Mouse (Mus musculus) induced T-regulatory cell, adult 2 months (primary cell): ENCODE results near the gene Gm47841.
A peak's percentile ranks its signal among the peaks of the same experiment; 100 is the strongest.

Source experiments
- DNase-seq: peaks from one replicate; pipeline ENCODE4 v3.0.0-alpha.2; 2012; ENCODE audit warnings: low read depth

Gm47841 gene

DNA sequence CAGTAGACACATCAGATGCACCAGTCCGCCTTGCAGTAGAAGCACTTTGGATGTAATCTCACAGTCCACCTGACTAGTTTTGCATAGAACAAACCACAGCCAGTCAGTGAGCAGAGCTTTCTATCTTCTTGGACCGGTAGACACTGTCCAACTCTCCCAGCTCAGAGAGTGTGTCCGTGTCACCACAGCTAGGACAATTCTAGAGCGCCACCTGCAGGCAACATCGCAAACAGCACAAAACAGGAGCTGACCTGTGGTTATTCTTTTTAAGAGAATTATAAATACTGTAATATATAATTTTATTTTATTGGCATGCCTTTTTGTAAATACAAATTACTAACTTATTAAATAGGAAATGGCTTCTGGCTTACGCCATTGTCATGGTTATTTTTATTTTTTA, 4.6 kb downstream of the Gm47841 start:
- peak; percentile 66 for DNase-seq

DNA sequence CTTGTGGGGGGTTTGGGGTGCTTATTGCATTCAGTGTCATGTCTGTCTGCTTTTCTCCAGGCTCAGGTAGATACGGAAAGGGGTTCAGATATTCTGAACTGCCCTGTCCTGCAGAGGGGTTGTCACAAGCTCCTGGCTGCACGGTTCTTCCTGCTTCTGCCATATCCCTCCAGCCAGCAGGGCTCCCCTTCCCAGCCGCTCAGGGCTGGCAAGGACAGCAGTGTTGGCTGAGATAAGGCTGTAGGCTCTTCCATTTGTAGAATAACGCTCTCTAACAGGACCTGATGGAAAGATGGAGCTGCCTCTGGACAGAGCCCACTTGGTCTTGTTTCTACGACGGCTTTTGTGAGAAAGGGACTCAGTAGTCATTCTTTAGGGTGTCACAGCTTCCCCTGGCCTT, 5.2 kb downstream of the Gm47841 start:
- DNase-seq, result no peak

DNA sequence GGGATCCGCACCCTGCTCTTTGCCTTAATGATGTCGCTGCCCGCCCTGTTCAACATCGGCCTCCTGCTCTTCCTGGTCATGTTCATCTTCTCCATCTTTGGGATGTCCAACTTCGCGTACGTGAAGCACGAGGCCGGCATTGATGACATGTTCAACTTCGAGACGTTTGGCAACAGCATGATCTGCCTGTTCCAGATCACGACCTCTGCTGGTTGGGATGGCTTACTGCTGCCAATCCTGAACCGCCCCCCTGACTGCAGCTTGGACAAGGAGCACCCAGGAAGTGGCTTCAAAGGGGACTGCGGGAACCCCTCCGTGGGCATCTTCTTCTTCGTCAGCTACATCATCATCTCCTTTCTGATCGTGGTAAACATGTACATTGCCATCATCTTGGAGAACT, 7.5 kb downstream of the Gm47841 start:
- DNase-seq, result peak; percentile 36

DNA sequence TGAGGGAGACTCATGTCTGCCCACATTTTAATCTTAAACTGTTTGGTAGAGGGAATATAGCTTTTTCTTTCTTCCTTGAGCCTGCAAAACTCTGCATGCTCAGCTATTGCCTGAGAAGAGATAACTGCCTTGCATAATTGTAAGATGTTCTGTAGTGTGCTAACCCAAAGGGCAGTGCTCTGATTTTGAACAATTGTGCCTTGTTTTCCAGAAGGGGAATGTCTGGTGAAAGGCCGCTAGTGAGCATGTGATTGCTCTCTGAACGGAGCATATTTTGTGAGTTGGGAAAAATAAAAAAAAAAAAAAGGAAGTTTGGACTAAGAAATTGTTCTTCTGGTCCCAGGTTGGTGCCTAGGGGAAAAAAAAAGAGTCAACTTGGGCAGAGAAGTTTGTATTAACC, 18.2 kb downstream of the Gm47841 start:
- no peak for DNase-seq

DNA sequence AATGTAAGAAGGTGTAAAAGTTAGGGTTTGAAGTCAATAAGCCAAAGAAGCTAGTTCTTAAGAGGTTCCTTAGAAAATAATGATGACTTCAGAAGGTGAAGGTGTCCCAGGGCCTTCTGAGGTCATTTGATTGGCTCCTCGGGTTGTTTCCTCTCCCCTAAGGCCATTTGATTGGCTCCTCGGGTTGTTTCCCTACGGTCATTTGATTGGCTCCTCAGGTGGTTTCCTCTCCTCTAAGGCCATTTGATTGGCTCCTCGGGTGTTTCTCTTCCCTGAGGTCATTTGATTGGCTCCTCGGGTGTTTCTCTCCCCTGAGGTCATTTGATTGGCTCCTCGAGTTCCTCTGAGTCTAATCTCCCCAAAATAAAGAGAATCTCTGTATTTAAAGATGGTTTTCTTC, 35.8 kb downstream of the Gm47841 start:
- no peak for DNase-seq

DNA sequence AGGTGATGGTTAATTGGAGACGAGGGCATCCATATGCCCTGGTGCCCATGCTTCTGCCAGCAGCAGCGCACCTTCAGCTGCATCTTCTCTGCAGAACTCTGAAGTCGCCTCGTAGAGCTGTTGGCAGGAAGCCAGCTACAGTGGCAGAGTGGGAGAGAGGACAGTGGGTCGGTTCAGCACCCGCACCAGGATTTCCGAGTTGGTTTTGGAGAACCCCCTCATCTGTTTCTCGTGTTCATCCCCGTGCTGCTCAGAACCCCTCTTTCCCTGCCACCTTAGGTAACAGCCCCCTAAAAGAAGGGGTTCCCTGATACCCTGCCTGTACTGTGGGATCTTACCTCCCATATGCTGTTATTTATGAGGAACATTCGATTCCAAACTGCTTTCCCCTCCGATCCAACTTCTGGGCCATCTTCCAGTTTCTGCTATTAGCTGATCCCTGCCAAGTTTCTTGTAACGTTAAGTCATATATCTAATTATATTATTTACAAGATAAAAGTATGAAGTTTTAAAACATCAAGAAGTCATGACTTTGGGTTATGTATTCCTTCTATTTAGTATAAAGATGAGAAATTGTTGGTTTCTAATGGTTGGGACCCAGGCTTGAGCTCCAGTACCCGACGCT, 38.7 kb downstream of the Gm47841 start:
- no peak for DNase-seq

DNA sequence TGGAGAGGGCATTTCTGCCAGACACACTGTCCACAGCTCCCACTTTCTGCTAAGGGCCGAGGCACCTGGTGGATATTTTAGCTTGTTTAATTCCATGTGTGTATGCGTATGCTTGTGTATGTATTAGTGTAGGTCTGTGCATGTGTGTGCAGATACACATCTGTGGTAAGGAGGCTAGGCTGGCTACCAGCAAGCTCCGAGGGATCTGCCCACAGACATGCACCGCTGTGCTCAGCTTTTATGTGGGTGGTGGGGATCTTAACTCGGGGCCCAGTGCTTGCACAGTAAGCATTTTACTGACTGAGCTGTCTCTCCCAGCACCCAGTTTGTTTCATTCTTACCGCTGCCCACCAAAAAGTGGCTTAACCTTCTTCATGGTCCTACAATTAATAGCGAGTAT, 40.0 kb downstream of the Gm47841 start:
- DNase-seq, result no peak

DNA sequence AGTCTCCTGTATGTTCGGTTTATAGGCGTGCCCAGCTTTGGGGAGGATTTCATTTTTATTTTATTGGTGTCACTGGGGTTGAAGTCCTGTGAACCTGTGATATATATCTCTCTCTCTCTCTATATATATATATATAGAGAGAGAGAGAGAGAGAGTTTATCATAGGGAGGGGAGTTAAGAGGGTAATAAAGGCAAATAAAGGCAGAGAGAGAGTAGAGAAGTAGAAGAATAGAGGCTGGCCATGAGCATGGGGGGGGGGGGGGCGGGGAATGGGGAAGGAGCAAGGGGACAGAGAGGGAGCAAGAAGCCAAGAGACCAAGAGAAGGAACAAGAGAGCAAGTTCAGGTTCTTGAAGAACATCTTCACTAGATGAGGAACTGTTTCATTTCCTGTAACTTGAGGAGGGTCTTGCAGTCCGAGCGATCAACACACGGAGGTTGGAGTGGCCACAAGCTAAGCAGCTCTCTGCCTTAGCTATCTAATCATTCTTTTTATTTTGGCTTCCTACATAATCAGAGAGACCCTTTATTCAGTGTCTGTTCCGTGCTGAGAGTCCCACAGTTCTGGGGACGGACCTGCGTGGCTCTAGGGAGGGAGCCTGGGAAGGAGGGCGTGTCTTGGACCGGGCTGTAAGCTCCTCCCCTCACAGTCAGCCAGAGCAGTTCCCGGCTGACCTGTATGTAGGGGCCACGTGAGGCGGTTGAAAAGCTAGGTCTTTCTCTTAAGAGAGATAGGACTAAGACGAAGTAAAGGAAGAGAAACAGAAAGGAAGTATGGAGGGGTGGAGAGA, 40.8 kb downstream of the Gm47841 start:
- peak; percentile 28 for DNase-seq

DNA sequence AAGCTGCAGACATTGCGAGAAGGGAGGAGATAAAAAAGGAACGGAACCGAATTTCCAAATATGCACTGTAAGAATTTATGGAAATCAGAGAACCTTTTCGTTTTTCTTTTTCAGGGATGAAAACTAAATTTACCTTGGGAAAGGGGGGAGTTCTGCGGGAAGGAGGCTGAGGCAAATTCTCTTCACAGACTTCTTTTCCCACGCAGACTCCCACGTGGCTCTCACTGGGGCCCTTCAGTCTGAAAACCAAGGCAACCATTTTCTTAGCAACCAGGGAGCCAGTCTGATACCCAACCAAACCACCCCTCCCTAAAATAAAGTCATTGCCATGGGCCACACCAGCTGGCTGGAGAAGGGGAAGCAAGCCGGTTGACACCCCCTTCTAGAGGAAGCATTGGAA, 41.5 kb downstream of the Gm47841 start:
- no peak for DNase-seq

DNA sequence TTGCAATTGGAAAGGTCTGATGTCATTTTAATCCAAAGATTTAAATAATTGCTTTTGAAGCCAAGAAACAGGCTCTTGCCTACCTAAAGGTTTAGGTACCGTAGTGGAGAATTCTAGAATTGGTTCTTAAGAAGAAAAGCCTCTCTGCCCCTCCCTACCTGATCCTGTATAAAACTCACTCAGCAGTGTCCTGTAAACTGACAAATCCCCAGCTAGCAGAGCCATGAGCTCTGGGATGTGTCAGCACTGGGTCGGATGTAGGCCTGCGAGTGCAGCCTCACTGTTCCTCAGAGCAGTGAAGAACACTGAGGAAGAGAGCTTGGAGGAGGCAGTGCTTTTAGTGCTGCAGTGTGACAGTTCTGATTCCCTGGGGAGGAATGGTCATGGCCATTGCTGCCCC, 42.7 kb downstream of the Gm47841 start:
- DNase-seq, result no peak

DNA sequence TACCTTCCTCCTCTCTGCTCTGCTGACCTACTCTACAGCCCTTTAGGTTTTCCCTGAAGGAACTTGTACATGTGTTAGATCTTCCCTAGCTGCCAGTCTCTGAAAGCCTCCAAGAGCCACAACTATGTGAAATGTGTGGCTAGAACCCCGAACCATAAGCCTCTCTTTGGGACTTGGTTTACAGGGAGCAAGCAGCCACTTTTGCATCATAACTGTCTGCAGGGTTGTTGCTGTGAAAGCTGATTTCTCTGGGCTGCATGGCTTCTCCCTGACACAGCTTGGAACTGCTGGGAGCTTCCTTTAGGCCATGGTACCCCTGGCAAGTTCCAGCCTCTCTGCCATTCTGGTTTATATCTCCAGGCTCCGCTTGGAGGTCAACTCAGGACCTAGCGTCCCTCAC, 44.7 kb downstream of the Gm47841 start:
- no peak for DNase-seq

DNA sequence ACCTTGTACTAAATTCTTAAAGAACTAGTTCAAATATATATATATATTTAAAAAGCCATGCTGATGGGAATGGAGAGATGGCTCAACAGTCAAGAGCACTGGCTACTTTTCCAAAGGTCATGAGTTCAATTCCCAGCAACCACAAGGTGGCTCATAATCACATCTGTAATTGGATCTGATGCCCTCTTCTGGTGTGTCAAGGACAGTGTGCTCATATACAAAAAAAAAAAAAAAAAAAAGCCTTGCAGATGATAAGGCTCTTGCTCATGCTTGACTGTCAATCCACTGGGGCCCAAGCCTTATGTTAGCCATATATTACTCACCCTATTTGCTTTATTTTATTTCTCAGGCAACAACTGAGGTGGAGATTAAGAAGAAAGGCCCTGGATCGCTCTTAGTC, 45.5 kb downstream of the Gm47841 start:
- no peak for DNase-seq

DNA sequence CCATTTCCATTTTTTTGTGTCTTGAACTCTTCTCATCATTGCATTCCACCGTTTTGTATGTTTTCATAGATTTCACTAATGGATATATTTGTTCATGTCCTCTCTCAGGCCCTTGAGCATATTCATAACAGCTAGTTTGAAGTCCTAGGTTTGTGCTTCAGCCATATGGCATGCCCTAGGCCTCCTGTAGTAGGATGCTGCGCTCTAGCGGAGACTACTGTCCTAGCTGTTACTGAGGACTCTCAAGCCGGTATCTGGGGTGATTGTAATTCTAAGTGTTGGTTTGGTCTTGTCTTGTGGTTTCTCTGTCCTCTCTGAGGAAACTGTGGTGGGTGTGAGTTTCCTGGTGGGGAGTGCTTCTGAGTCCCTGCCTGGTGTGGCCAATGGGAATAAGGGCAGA, 50.1 kb downstream of the Gm47841 start:
- peak; percentile 60 for DNase-seq
